Mouse (Mus musculus) macrophage (primary cell): Measurements from ENCODE around the gene Slc29a2. TPM values are rescaled to one million over a fixed set of nuclear protein-coding genes. Genes with fewer than 3 reads are reported as not detected.

Experiments
- H3K27ac ChIP-seq: fragments of 350-480 bp; formaldehyde crosslinking; 2 replicates; pipeline ENCODE4 v1.9.0; 2021
- H3K36me3 ChIP-seq: fragments of 350-480 bp; formaldehyde crosslinking; 2 replicates; pipeline ENCODE4 v1.9.0; 2021; ENCODE audit errors: inconsistent target
- H3K4me3 ChIP-seq: fragments of 350-480 bp; formaldehyde crosslinking; 2 replicates; pipeline ENCODE4 v1.9.0; 2021; ENCODE audit errors: inconsistent target
- H3K79me2 ChIP-seq: fragments of 350-480 bp; formaldehyde crosslinking; 2 replicates; pipeline ENCODE4 v1.9.0; 2021; ENCODE audit errors: inconsistent target
- WGBS: methylation state at CpG from one replicate; pipeline ENCODE4 v1.1.7; 2026; ENCODE audit warnings: inconsistent platforms; ENCODE audit not compliant: missing documents; 5-methylcytosine and 5-hydroxymethylcytosine counted together
- polyA plus RNA-seq: library from polyadenylated mRNA; stranded (reverse); fragments of 250-400 nt; gene quantifications from 3 replicates; pipeline ENCODE4 v1.2.4, GENCODE M21; 2018; ENCODE audit warnings: inconsistent platforms

The Slc29a2 gene
- polyA plus RNA-seq, 1 experiment from 2014 or later: 0.75 TPM

- Histone ChIP-seq H3K36me3 (no peaks in the 10 kb centered on the region), H3K27ac (no peak overlapping the region), H3K4me3 (no peak overlapping the region), H3K79me2 (no peaks in the 10 kb centered on the region)
- 90% methylated on average over 5 of the region's 5 CpGs for WGBS
Observed at GRCm38 (mm10) chr19:5060365-5061330, 37.0 kb downstream of the Slc29a2 start.

GRCm38 (mm10) chr19:5062041-5062440 is 38.4 kb downstream of the Slc29a2 start:
- 86% methylated on average over 5 of the region's 5 CpGs for WGBS
- Histone ChIP-seq H3K36me3 (no peaks in the 10 kb centered on the region), H3K79me2 (no peaks in the 10 kb centered on the region), H3K4me3 (no peak overlapping the region), H3K27ac (no peak overlapping the region)

- Histone ChIP-seq H3K36me3 (no peaks in the 10 kb centered on the region), H3K79me2 (no peaks in the 10 kb centered on the region), H3K4me3 (no peak overlapping the region), H3K27ac (no peak overlapping the region)
- WGBS: 97% methylated on average over 6 of the region's 6 CpGs
Observed at GRCm38 (mm10) chr19:5062446-5062845, 38.8 kb downstream of the Slc29a2 start.

DNA sequence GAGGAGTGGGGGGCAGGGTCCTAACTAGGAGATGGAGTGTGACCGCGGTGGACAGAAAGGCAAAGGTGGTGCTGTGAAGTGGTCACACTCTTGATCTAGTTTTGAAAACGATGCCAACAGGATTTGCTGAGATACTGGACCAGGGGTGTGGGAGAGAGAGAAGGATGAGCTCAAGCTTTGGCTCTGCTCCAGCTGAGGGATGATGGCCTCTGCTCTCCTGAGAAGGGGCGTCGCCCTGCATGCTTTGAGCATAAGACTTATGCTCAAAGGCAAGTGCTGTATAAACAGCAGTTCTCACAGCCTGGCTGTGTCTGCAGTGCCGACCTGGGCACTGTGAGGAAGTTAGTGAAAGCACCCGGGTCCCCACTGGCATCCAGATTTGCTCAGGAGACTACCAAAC is 41.4 kb downstream of the Slc29a2 start:
- H3K36me3 ChIP-seq: no peaks in the 10 kb centered on the region
- no peak overlapping the region for H3K4me3 ChIP-seq
- whole genome bisulfite sequencing: 71% methylated on average over 7 of the region's 7 CpGs
- no peaks in the 10 kb centered on the region for H3K79me2 ChIP-seq
- no peak overlapping the region for H3K27ac ChIP-seq

DNA sequence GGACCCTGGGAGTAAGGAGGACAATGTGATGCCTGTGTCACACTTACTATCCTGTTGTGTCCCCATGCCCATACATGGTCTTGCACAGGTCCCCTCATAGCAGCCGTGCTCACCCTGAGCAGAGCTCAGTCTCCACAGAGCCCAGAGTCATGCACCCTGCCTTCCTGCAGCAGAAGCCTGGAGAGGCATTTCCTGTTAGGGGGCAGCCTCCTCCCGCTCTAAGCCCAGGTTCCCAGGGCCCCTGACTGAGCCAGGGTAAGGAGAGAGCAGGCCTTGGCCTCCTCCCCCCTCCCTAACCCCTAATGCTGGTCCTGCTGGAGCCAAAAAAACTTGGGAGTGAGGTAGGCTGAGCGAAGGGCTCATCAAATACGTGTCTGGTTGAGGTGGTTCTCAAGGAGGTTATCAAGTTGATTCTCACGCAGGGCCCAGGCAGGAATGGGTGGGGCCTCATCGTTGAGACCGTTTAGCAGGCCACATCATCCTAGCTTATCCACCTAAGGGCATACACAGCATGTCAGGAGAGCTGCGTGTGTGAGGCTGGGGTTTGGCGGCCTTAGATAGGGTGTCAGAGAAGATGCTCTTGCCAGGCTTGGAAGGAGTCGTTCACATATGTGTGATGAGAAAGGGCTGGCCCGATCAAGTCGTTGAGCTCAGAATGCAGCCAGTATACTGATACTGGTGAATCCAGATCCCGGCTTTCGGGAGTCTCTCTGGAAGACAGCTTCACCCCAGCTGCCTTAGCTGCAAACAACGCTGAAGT is 43.6 kb downstream of the Slc29a2 start:
- H3K79me2 ChIP-seq: no peaks in the 10 kb centered on the region
- H3K4me3 ChIP-seq: no peak overlapping the region
- H3K36me3 ChIP-seq: no peaks in the 10 kb centered on the region
- no peak overlapping the region for H3K27ac ChIP-seq
- WGBS: 15% methylated on average over 15 of the region's 15 CpGs

- WGBS: 6% methylated on average over 40 of the region's 56 CpGs
- no peak within 1 kb of the TSS for H3K27ac ChIP-seq
- no peaks in the 10 kb centered on the region for H3K79me2 ChIP-seq
- H3K36me3 ChIP-seq: no peaks in the 10 kb centered on the region
- no peak within 1 kb of the TSS for H3K4me3 ChIP-seq
Observed at GRCm38 (mm10) chr19:5067867-5068569, 44.4 kb downstream of the Slc29a2 start, which contains the start of gene Cd248. TSS of gene Cd248 (plus strand) at chr19:5068078.

DNA sequence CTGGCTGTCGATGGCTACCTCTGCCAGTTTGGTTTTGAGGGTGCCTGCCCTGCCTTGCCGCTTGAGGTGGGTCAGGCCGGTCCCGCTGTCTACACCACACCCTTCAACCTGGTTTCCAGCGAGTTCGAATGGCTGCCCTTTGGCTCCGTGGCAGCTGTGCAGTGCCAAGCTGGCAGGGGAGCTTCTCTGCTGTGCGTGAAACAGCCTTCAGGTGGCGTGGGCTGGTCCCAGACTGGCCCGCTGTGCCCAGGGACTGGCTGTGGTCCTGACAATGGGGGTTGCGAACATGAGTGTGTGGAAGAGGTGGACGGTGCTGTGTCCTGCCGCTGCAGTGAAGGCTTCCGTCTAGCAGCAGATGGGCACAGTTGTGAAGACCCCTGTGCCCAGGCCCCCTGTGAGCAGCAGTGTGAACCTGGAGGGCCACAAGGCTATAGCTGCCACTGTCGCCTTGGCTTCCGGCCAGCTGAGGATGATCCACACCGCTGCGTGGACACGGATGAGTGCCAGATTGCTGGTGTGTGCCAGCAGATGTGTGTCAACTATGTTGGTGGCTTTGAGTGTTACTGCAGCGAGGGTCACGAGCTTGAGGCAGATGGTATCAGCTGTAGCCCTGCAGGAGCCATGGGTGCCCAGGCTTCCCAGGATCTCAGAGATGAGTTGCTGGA is 45.0 kb downstream of the Slc29a2 start:
- 62% methylated on average over 21 of the region's 21 CpGs for WGBS

GRCm38 (mm10) chr19:5069486-5069885 is 45.8 kb downstream of the Slc29a2 start:
- 85% methylated on average over 5 of the region's 5 CpGs for WGBS
- Histone ChIP-seq H3K4me3 (no peak overlapping the region), H3K79me2 (no peaks in the 10 kb centered on the region), H3K36me3 (no peaks in the 10 kb centered on the region), H3K27ac (no peak overlapping the region)

More for the DNA sequence above, 45.0 kb downstream of the Slc29a2 start:
- Histone ChIP-seq H3K27ac (no peak overlapping the region), H3K79me2 (no peaks in the 10 kb centered on the region), H3K4me3 (no peak overlapping the region), H3K36me3 (no peaks in the 10 kb centered on the region)

DNA sequence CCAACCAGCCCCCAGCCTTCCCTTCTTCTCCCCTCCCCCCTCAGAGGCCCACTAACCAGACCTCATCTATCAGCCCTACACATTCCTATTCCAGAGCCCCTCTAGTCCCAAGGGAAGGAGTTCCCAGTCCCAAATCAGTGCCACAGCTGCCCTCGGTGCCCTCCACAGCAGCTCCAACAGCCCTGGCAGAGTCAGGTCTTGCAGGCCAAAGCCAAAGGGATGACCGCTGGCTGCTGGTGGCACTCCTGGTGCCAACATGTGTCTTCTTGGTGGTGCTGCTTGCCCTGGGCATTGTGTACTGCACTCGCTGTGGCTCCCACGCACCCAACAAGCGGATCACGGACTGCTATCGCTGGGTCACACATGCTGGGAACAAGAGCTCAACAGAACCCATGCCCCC is 46.3 kb downstream of the Slc29a2 start:
- no peak overlapping the region for H3K4me3 ChIP-seq
- no peak overlapping the region for H3K27ac ChIP-seq
- H3K36me3 ChIP-seq: no peaks in the 10 kb centered on the region
- 93% methylated on average over 7 of the region's 7 CpGs for WGBS
- no peaks in the 10 kb centered on the region for H3K79me2 ChIP-seq

- 73% methylated on average over 11 of the region's 11 CpGs for WGBS
- Histone ChIP-seq H3K4me3 (no peak overlapping the region), H3K79me2 (no peaks in the 10 kb centered on the region), H3K27ac (no peak overlapping the region), H3K36me3 (no peaks in the 10 kb centered on the region)
Observed at GRCm38 (mm10) chr19:5071077-5071476, 47.4 kb downstream of the Slc29a2 start.

DNA sequence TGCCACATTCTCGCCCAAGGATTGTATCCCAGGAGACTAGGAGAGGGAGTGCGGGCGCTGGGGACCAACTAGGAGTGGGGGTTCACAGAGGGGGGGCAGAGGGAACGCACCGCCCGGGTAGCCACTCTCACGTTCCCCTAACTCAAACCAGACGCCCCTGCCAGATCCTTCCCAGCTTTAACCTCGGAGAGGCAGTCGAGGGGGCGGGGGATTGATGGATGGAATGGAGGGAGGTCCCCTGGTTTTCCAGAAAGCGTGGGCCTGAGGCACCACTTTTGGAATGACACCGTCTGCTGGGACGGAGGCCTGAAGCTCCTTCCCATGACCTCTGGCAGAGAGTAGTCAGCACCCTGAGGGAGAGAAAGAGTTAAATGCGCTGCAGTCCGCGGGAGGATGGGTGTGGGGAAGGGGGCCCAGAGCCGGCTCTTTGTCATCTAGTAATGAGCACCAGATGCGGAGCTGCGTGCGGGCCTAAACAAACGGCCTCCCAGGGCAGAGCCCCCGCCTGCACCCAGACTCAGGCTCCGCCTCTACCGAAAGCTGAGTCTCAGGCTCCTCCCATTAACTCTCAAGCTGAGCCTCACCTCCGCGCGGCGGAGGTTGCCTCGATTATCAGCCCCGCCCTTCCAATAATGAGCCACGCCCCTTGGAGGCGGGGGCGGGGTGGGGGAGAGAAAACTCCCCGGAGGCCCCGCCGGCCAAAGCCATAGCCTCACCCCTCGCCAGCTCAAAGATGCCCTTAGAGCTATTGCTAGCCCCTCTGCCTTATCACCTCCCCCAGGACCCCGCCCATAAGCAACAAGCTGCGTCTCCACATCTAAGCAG is 48.1 kb downstream of the Slc29a2 start:
- peak overlapping the region; percentile 32 for H3K4me3 ChIP-seq
- H3K27ac ChIP-seq: no peak overlapping the region
- H3K79me2 ChIP-seq: no peaks in the 10 kb centered on the region
- 12% methylated on average over 40 of the region's 40 CpGs for WGBS
- no peaks in the 10 kb centered on the region for H3K36me3 ChIP-seq

DNA sequence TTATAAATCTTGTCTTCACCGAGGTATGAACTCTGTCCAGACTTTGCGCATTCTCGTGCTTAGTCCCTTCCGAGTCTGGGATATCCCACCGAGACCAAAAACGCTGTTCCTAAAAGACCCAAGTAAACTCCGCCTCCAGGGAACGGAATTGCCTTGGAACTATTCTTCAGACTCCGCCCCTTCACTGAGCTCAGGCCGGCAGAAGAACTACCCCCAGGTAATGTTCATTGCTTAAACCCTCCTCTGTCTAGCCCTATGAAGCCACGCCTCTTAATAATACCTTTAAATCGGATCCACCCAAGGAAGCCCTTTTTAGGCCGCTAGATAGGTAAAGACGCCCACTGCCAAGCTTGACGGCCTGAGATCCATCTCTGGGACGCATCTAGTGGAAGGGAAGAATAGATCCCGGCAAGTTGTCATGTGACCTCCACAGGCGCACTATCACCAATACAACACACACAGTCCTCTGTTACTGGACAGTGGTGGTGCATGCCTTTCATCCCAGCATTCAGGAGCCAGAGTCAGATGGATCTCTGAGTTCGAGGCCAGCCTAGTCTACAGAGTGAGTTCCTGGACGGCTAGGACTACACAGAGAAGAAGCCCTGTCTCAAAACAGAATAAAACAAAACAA is 48.8 kb downstream of the Slc29a2 start:
- Histone ChIP-seq H3K4me3 (peak overlapping the region; percentile 32), H3K27ac (no peak overlapping the region), H3K79me2 (no peaks in the 10 kb centered on the region), H3K36me3 (no peaks in the 10 kb centered on the region)
- 12% methylated on average over 20 of the region's 20 CpGs for WGBS

DNA sequence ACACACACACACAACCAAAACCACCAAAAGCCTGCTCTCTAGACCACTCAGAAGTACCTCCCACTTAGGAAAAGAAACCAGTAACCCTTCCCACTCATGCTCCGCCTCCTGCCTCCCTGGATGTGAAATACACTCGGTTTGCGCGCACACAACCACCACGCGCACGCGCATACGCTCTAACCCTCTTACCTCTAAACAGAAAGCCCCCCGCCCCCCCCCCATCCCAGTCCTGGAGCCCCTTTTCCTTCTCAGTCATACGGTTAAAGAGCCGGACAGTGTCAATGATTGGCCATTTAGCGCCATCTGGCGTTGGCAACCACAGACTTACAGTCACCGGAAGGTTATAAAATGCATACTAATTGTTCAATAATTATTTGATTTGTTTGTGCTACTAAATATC is 49.4 kb downstream of the Slc29a2 start:
- Histone ChIP-seq H3K79me2 (no peaks in the 10 kb centered on the region), H3K27ac (no peak overlapping the region), H3K4me3 (peak overlapping the region; percentile 32), H3K36me3 (no peaks in the 10 kb centered on the region)
- WGBS: 1% methylated on average over 15 of the region's 15 CpGs
